Mouse (Mus musculus) left cerebral cortex, adult 8-10 months (tissue): ENCODE data around the gene Acrbp. TPM values are rescaled to one million over a fixed set of nuclear protein-coding genes. Genes with fewer than 3 reads are reported as not detected.

Experiments used
- DNase-seq, 2 experiments: peaks; one replicate each; pipeline ENCODE4 v3.0.0; 2022; ENCODE audit warnings: low spot score in 2 of 2
- microRNA-seq, 2 experiments: library from miRNA; unstranded; fragments of <30 nt; microRNA quantifications; one replicate each; pipeline ENCODE4 v1.2.0; 2022
- total RNA-seq, 4 experiments: library from RNA; stranded (reverse); gene quantifications; 2 replicates each; pipeline ENCODE4 v1.2.4; 2022

The Acrbp gene
- total RNA-seq, 4 experiments from 2014 or later: 8.6 to 12.1 (median 10.1) TPM

- DNase-seq: no peak
Observed at GRCm38 (mm10) chr6:125099421-125099971, 50.0 kb downstream of the Acrbp start.

- no peak for DNase-seq
Observed at GRCm38 (mm10) chr6:125101444-125101843, 52.0 kb downstream of the Acrbp start.

- DNase-seq: no peak
Observed at GRCm38 (mm10) chr6:125104223-125104622, 54.7 kb downstream of the Acrbp start.

GRCm38 (mm10) chr6:125107705-125108104 lies 58.2 kb downstream of the Acrbp start:
- DNase-seq: no peak

GRCm38 (mm10) chr6:125109371-125109770 lies 59.9 kb downstream of the Acrbp start:
- DNase-seq: no peak

GRCm38 (mm10) chr6:125110927-125111326 lies 61.4 kb downstream of the Acrbp start:
- no peak for DNase-seq

GRCm38 (mm10) chr6:125112553-125112952 lies 63.1 kb downstream of the Acrbp start:
- no peak for DNase-seq

Small RNAs within 50 kb of the gene (microRNA-seq; reads per million reads assigned to microRNA genes)
- 1.1 to 4.2 reads per million in 2 experiments for gene Mir7045

Other genes with a start within 250 kb of the Acrbp start
- gene Spsb2, start 241.0 kb upstream of the Acrbp start, total RNA-seq: 1 to 10 TPM; 4.0 to 5.8 (median 5.0) TPM
- gene Tpi1, start 235.4 kb upstream of the Acrbp start, total RNA-seq: 100 to 1,000 TPM; 794 to 847 (median 813) TPM
- gene Usp5, start 220.2 kb upstream of the Acrbp start, total RNA-seq: 100 to 1,000 TPM; 200 to 215 (median 204) TPM
- gene Cdca3, start 220.1 kb upstream of the Acrbp start, total RNA-seq: 1 to 10 TPM in 1 of 4 experiments, under 1 TPM in 3; 0.49 to 1.0 (median 0.80) TPM
- gene Gnb3, start 209.4 kb upstream of the Acrbp start, total RNA-seq: under 1 TPM in 3 of 4 experiments, not detected in 1; 0.20 to 0.87 (median 0.53) TPM
- 10 to 100 TPM; 18.5 to 25.6 (median 20.6) TPM for gene P3h3, start 191.9 kb upstream of the Acrbp start, total RNA-seq
- 100 to 1,000 TPM; 202 to 224 (median 204) TPM for gene Gpr162, start 185.7 kb upstream of the Acrbp start, total RNA-seq
- gene Cd4, start 161.5 kb upstream of the Acrbp start, total RNA-seq: 10 to 100 TPM; 13.4 to 17.2 (median 15.9) TPM
- 10 to 100 TPM in 2 of 4 experiments, 1 to 10 TPM in 2; 2.4 to 12.6 (median 6.8) TPM for gene Lag3, start 138.0 kb upstream of the Acrbp start, total RNA-seq
- gene Ptms, start 129.6 kb upstream of the Acrbp start, total RNA-seq: 100 to 1,000 TPM; 915 to 964 (median 945) TPM
- 100 to 1,000 TPM; 578 to 635 (median 620) TPM for gene Mlf2, start 118.3 kb upstream of the Acrbp start, total RNA-seq
- gene Cops7a, start 84.2 kb upstream of the Acrbp start, total RNA-seq: 100 to 1,000 TPM; 154 to 177 (median 165) TPM
- 100 to 1,000 TPM; 146 to 232 (median 185) TPM for gene Pianp, start 53.0 kb upstream of the Acrbp start, total RNA-seq
- gene Zfp384, start 40.5 kb upstream of the Acrbp start, total RNA-seq: 10 to 100 TPM; 36.8 to 48.5 (median 40.5) TPM
- gene Ing4, start 9.9 kb upstream of the Acrbp start, total RNA-seq: 10 to 100 TPM; 52.5 to 59.2 (median 54.2) TPM
- 1 to 10 TPM in 2 of 4 experiments, under 1 TPM in 2; 0.44 to 1.9 (median 0.82) TPM for gene Lpar5, start 18.2 kb downstream of the Acrbp start, total RNA-seq
- 100 to 1,000 TPM; 161 to 176 (median 173) TPM for gene Chd4, start 46.3 kb downstream of the Acrbp start, total RNA-seq
- 10 to 100 TPM; 25.4 to 28.2 (median 27.2) TPM for gene Nop2, start 82.2 kb downstream of the Acrbp start, total RNA-seq
- 10 to 100 TPM; 62.0 to 68.5 (median 66.4) TPM for gene Iffo1, start 95.6 kb downstream of the Acrbp start, total RNA-seq
- gene Gapdh, start 116.8 kb downstream of the Acrbp start, total RNA-seq: 1,000 to 10,000 TPM; 2,585 to 3,221 (median 2,921) TPM
- gene Ncapd2, start 142.0 kb downstream of the Acrbp start, total RNA-seq: 10 to 100 TPM; 25.9 to 32.9 (median 30.5) TPM
- 10 to 100 TPM; 74.9 to 79.0 (median 77.2) TPM for gene Mrpl51, start 142.1 kb downstream of the Acrbp start, total RNA-seq
- 100 to 1,000 TPM; 127 to 156 (median 131) TPM for gene Vamp1, start 165.9 kb downstream of the Acrbp start, total RNA-seq
- 1 to 10 TPM; 4.3 to 7.0 (median 6.4) TPM for gene Tapbpl, start 182.2 kb downstream of the Acrbp start, total RNA-seq
- under 1 TPM in 1 of 4 experiments, not detected in 3; 0.32 TPM for gene Cd27, start 187.3 kb downstream of the Acrbp start, total RNA-seq
- gene Tuba3a, start 236.4 kb downstream of the Acrbp start, total RNA-seq: not detected